Mouse (Mus musculus) right cerebral cortex, postnatal 4 days (tissue): ENCODE data around the gene Trim12c.
"Not testable (repeated sequence)": the region's sequence is repeated elsewhere in the genome, so short reads cannot be mapped to it uniquely, and the experiment has no call there.

Experiments
- DNase-seq: peaks from one replicate; pipeline ENCODE4 v3.0.0-alpha.2; 2022

Gene Trim12c

DNA sequence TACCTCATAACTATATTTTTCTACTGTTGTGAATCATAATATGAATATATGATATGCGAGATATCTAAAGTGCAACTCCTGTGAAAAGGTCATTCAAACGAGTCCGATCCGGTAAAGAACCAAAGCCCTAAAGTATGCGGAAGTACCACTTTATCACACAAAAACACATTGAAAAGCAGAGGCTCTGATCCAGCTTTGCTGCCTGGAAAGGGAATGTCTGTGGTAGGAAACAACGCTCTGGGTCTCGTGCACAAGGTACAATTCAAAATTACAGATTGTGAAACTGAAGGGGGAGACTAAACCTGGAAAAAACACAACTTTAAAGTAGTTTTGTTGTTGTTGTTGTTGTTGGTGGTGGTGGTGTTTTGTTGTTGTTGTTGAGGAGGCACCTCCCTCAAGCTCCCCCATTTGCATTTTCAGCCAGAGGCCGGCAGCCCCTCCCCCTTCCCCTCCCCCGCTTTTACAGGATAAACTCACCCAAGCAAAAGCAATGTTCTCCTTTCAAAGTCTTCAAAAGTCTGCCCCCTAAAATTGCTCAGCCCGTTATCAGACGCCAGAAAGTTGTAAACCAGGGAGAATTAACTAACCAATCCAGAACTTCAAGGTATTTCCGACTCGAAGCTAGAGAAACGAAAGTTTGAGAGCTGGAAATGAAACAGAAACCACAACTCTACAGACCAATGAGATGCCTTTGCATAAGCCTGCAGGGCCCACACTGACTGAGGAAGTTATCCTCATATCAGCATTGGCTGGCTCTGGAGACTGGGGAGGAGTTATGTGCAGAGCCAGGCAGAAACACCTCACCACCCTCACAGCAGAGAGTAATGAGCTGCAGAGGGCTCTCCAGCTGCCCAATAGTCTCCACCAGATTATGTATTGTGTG lies at the start of gene Trim12c:
Trim12c (minus strand) TSS at position 646 of the 883 bp plus-strand sequence.
- DNase-seq = peak; percentile 17

DNA sequence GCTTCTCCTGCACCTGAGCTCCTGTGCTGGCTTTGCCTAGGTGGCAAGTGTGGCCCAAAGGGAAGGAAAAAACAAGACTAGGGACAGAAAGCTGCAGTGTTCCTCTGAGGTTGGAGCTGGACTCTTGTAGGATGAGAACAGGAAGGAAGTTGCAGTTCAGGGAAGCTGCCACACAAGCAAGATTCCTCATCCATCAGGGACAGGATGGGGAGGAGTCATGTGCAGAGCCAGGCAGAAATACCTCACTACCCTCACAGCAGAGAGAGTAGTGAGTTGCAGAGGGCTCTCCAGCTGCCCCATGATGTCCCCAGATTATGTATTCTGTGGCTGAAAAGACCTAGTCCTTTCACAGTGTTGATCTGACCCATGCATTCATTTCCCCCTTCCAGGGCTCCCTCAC lies 48.0 kb upstream of the Trim12c start:
- DNase-seq = no peak

DNA sequence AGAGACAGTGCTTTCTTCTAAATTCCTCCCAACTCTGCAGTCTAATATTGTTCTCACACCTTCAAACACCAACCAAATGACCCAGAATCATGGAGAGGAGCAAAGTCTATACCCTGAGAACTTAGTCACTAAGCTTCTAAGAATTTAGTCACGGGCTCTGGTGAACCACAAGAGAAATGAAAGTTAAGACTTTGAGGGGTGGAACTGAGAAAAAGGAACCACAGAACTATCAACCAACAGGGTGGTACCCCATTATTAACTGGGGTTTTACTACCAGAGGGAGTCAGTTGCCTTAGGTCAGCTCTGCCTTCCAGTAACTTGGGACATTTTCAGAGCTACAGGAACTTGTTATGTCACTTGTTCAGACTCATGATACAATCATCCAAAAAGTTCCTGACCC lies 47.5 kb upstream of the Trim12c start, which contains the start of gene Trim30c:
Trim30c (minus strand) TSS at position 140 of the 400 bp plus-strand sequence.
- no peak for DNase-seq

- no peak for DNase-seq
Observed at GRCm38 (mm10) chr7:104398492-104398891, 45.3 kb upstream of the Trim12c start.

DNA sequence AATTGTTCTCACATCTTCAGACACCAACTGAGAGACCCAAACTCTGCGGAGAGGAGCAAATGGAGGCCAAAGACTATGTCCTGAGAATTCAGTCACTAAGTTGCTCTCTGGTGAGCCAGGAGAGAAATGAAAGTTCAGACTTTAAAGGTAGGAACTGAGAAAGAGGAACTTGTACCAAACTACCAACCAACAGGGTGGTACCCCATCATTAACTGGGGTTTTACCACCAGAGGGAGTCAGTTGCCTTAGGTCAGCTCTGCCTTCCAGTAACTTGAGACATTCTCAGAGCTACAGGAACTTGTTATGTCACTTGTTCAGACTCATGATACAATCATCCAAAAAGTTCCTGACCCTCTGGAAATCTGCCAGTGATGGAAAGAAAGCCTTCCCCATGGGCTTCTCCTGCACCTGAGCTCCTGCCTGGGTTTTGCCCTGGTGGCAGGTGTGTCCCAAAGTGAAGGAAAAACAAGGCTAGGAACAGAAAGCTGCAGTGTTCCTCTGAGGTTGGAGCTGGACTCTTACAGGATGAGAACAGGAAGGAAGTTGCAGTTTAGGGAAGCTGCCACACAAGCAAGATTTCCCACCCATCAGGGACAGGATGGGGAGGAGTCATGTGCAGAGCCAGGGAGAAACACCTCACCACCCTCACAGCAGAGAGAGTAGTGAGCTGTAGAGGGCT lies 16.7 kb upstream of the Trim12c start, which contains the start of gene Trim30b:
Trim30b (minus strand) TSS at position 149 of the 679 bp plus-strand sequence.
- no peak for DNase-seq

- DNase-seq = no peak
Observed at GRCm38 (mm10) chr7:104366339-104366738, 13.2 kb upstream of the Trim12c start.

DNA sequence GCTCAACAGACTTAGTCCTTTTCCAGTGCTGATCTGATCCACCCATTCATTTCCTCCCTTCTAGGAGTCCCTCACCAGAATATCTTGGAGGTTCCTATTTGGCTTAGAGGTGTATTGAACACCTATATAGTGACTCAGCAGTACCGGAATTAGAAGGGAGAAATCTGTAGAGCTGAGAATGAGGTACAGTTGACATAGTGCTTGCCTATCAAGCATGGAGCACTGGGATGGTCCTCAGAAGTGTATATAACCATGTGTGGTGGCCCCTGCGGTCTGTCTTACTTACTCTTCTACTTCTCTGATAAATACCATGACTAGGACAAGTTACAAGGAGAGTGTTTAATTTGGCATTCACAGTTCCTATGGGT lies 422 bp upstream of the Trim12c start:
- no peak for DNase-seq

DNA sequence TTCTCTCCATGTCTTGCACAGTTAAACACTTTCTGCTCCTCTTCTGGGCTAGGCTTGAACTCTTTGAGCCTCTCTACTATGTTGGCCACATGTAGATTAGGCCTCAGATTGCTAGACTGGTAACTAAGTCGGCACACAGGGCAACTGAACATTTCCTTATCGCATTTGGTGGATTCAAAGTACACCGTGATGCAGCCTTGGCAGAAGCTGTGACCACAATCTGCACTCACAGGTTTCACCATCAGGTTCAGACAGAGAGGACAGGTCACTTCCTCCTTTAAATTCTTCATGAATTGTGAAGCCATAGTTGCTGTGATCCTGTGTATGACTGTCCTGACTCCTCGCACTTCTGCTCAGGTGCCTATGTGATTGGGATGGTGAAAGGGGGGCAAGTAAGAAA lies 5.1 kb downstream of the Trim12c start:
- DNase-seq = not testable (repeated sequence)

GRCm38 (mm10) chr7:104340744-104341143 lies 12.4 kb downstream of the Trim12c start:
- not testable (repeated sequence) for DNase-seq

DNA sequence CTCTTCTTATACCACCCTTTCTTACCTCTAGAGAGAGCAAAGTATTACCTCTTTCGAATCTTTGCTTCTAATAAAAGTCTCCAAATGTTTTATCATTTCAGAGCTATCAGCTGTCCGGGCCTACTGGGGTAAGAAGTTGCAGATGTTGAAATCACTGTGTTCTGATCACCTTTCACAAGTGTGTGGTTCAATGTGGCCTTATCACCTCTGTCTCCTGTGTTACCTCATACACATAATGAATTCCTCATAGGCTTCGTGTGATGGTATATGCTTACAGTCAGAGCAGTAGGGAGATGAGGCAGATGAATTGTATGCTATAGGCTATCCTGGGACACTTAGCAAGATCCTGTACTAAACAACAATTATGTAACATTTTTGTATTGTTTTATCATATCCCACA lies 17.6 kb downstream of the Trim12c start:
- DNase-seq = not testable (repeated sequence)

GRCm38 (mm10) chr7:104329171-104329570 lies 24.0 kb downstream of the Trim12c start, which contains the start of gene Trim34b:
Trim34b (plus strand) TSS chr7:104329471.
- not testable (repeated sequence) for DNase-seq

GRCm38 (mm10) chr7:104322028-104322427 lies 31.1 kb downstream of the Trim12c start:
- no peak for DNase-seq

DNA sequence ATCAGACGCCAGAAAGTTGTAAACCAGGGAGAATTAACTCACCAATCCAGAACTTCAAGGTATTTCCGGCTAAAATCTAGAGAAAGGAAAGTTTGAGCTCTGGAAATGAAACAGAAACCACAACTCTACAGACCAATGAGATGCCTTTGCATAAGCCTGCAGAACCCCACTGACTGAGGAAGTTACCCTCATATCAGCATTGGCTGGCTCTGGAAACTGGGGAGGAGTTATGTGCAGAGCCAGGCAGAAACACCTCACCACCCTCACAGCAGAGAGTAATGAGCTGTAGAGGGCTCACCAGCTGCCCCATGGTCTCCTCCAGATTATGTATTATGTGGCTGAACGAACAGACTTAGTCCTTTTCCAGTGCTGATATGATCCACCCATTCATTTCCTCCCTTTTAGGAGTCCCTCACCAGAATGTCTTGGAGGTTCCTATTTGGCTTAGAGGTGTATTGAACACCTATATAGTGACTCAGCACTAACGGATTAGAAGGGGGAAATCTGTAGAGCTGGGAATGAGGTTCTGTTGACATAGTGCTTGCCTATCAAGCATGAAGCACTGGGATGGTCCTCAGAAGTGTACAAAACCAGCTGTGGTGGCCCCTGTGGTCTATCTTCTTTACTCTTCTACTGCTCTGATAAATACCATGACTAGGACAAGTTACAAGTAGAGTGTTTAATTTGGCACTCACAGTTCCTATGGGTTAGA lies 37.6 kb downstream of the Trim12c start, which contains the start of gene Trim12a:
Trim12a (minus strand) TSS at position 98 of the 712 bp plus-strand sequence.
- not testable (repeated sequence) for DNase-seq

- DNase-seq = no peak
Observed at GRCm38 (mm10) chr7:104314796-104315353, 38.3 kb downstream of the Trim12c start.

DNA sequence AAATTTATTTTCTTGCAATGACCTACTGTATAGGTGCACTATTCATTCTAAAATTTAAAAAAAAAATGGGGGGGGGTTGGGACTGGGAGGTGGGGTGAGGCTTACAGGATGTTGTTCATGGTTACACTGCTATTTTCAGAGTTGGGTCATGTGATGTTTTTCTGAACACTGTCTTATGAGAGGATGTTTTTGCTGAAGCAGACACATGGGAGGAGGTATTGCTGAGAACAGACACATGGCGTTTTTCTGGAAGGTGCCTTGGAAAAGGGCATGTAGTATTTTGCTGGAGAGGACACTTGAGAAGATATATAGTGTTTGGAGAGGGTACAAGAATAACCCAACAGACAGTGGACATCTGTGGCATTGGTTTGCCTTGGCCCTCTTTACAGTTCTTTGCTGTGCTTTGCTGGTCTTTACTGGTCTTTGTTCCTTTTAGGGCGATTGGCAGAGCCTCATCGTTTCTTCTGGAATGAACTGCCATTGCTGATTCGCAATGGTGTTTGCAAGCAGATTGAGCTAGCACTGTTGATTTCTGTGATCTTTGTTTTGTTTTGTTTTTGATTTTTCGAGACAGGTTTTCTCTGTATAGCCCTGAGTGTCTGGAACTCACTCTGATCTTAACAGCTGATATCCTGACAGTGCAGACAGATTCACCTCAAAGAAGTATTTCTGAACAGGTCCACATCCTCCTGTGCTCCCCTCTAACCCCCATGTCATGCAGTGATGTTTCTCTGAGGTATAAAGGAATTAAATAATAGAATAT lies 61.3 kb downstream of the Trim12c start:
- DNase-seq = no peak

- no peak for DNase-seq
Observed at GRCm38 (mm10) chr7:104290641-104291040, 62.5 kb downstream of the Trim12c start.
